Mouse (Mus musculus): ENCODE measurements around the gene Fam129a.

The Fam129a gene

GRCm38 (mm10) chr1:151664837-151665431 lies 93.9 kb downstream of the Fam129a start:
- no peak for DNase-seq (ENCODE audit: low spot score)

GRCm38 (mm10) chr1:151667351-151668074 lies 96.5 kb downstream of the Fam129a start:
- no peak for DNase-seq (ENCODE audit: low spot score)

- DNase-seq (ENCODE audit: low spot score), result no peak
Observed at GRCm38 (mm10) chr1:151670006-151670591, 99.1 kb downstream of the Fam129a start.

GRCm38 (mm10) chr1:151675684-151676083 lies 104.7 kb downstream of the Fam129a start:
- no peak for DNase-seq (ENCODE audit: low spot score)

GRCm38 (mm10) chr1:151677185-151677809 lies 106.3 kb downstream of the Fam129a start:
- DNase-seq (ENCODE audit: low spot score), result no peak

GRCm38 (mm10) chr1:151677975-151678374 lies 107.0 kb downstream of the Fam129a start:
- DNase-seq (ENCODE audit: low spot score), result peak; percentile 51

GRCm38 (mm10) chr1:151679153-151679552 lies 108.2 kb downstream of the Fam129a start:
- DNase-seq (ENCODE audit: low spot score), result no peak

GRCm38 (mm10) chr1:151679883-151680613 lies 109.1 kb downstream of the Fam129a start:
- DNase-seq (ENCODE audit: low spot score), result no peak

GRCm38 (mm10) chr1:151680971-151681370 lies 110.0 kb downstream of the Fam129a start:
- no peak for DNase-seq (ENCODE audit: low spot score)

- DNase-seq (ENCODE audit: low spot score), result no peak
Observed at GRCm38 (mm10) chr1:151682896-151683295, 111.9 kb downstream of the Fam129a start.

- no peak for DNase-seq (ENCODE audit: low spot score)
Observed at GRCm38 (mm10) chr1:151684451-151684892, 113.5 kb downstream of the Fam129a start.

- no peak for DNase-seq (ENCODE audit: low spot score)
Observed at GRCm38 (mm10) chr1:151684978-151685377, 114.0 kb downstream of the Fam129a start.

GRCm38 (mm10) chr1:151685666-151686309 lies 114.8 kb downstream of the Fam129a start:
- no peak for DNase-seq (ENCODE audit: low spot score)

- peak; percentile 63 for DNase-seq (ENCODE audit: low spot score)
Observed at GRCm38 (mm10) chr1:151686696-151687095, 115.7 kb downstream of the Fam129a start.

- DNase-seq (ENCODE audit: low spot score), result no peak
Observed at GRCm38 (mm10) chr1:151689032-151689431, 118.0 kb downstream of the Fam129a start.

GRCm38 (mm10) chr1:151689561-151689960 lies 118.6 kb downstream of the Fam129a start:
- DNase-seq (ENCODE audit: low spot score), result peak; percentile 34

GRCm38 (mm10) chr1:151690061-151690460 lies 119.1 kb downstream of the Fam129a start:
- peak; percentile 54 for DNase-seq (ENCODE audit: low spot score)

- peak; percentile 77 for DNase-seq (ENCODE audit: low spot score)
Observed at GRCm38 (mm10) chr1:151690583-151691193, 119.7 kb downstream of the Fam129a start.

GRCm38 (mm10) chr1:151692867-151693266 lies 121.9 kb downstream of the Fam129a start:
- peak; percentile 84 for DNase-seq (ENCODE audit: low spot score)

GRCm38 (mm10) chr1:151696751-151697150 lies 125.8 kb downstream of the Fam129a start:
- DNase-seq (ENCODE audit: low spot score), result no peak
